Mouse (Mus musculus) right cerebral cortex, adult 2 months (tissue): ENCODE results near the gene Slco6c1.

Source experiments
- DNase-seq, 2 experiments: peaks; one replicate each; pipeline ENCODE4 v3.0.0; 2021 to 2022; ENCODE audit warnings: low spot score in 2 of 2

The Slco6c1 gene

GRCm38 (mm10) chr1:97128201-97128600, at the start of gene Slco6c1:
Gene Slco6c1, minus strand, starts transcription at chr1:97128301.
- no peak for DNase-seq

- no peak for DNase-seq
These were observed 89.1 kb downstream of the Slco6c1 start for GRCm38 (mm10) chr1:97038982-97039381.

GRCm38 (mm10) chr1:97038548-97038947, 89.6 kb downstream of the Slco6c1 start:
- DNase-seq = peak; percentile 29 to 30

GRCm38 (mm10) chr1:97037955-97038354, 90.1 kb downstream of the Slco6c1 start:
- DNase-seq = no peak

GRCm38 (mm10) chr1:97021388-97021787, 106.7 kb downstream of the Slco6c1 start:
- no peak for DNase-seq

- DNase-seq = no peak
These were observed 108.7 kb downstream of the Slco6c1 start for GRCm38 (mm10) chr1:97019404-97019803.

- DNase-seq = peak; percentile 77 to 83
These were observed 109.1 kb downstream of the Slco6c1 start for GRCm38 (mm10) chr1:97018978-97019377.
